Mouse (Mus musculus) regulatory T cell (primary cell): ENCODE data around the gene Ubl4b.

Source experiments
- in situ Hi-C: fragments of 300-600 bp; cut with MboI, MseI; formaldehyde crosslinking; loops from one replicate; pipeline ENCODE4 v1.15.1; 2025; ENCODE audit warnings: high pct_unique_total_duplicates

Ubl4b gene

GRCm38 (mm10) chr3:107554842-107555241 is at the start of gene Ubl4b:
TSS of gene Ubl4b (minus strand) at chr3:107555073.
- in situ Hi-C loops = no loop called here

- in situ Hi-C loops = loop anchor here (10.0 kb wide), 1 partner anchor 265 kb away; no protein-coding TSS in a partner anchor
These were observed 45.3 kb upstream of the Ubl4b start for GRCm38 (mm10) chr3:107600127-107600526.

- in situ Hi-C loops = no loop called here
These were observed 42.9 kb upstream of the Ubl4b start for GRCm38 (mm10) chr3:107597586-107598389.

- in situ Hi-C loops = no loop called here
These were observed 42.3 kb upstream of the Ubl4b start for GRCm38 (mm10) chr3:107597134-107597533.

- in situ Hi-C loops = no loop called here
These were observed 41.7 kb upstream of the Ubl4b start for GRCm38 (mm10) chr3:107596559-107596958.

- in situ Hi-C loops = no loop called here
These were observed 41.1 kb upstream of the Ubl4b start for GRCm38 (mm10) chr3:107595938-107596461.

- in situ Hi-C loops = no loop called here
These were observed 40.5 kb upstream of the Ubl4b start for GRCm38 (mm10) chr3:107595264-107595937.

- in situ Hi-C loops = no loop called here
These were observed 39.9 kb upstream of the Ubl4b start, which contains the start of gene Alx3 for GRCm38 (mm10) chr3:107594662-107595263. TSS of gene Alx3 (plus strand) at chr3:107595031.

GRCm38 (mm10) chr3:107593632-107594031 is 38.8 kb upstream of the Ubl4b start:
- in situ Hi-C loops = no loop called here

GRCm38 (mm10) chr3:107591612-107592011 is 36.7 kb upstream of the Ubl4b start:
- in situ Hi-C loops = no loop called here

- in situ Hi-C loops = loop anchor here (10.0 kb wide), 1 partner anchor 622 kb away; no protein-coding TSS in a partner anchor
These were observed 31.6 kb upstream of the Ubl4b start for GRCm38 (mm10) chr3:107586504-107586903.

GRCm38 (mm10) chr3:107583893-107584292 is 29.0 kb upstream of the Ubl4b start:
- in situ Hi-C loops = loop anchor here (10.0 kb wide), 1 partner anchor 619 kb away; no protein-coding TSS in a partner anchor

GRCm38 (mm10) chr3:107582875-107583767 is 28.2 kb upstream of the Ubl4b start:
- in situ Hi-C loops = loop anchor here (10.0 kb wide), 1 partner anchor 618 kb away; no protein-coding TSS in a partner anchor

- in situ Hi-C loops = loop anchor here (10.0 kb wide), 1 partner anchor 618 kb away; no protein-coding TSS in a partner anchor
These were observed 27.4 kb upstream of the Ubl4b start for GRCm38 (mm10) chr3:107582130-107582874.

GRCm38 (mm10) chr3:107581103-107582010 is 26.5 kb upstream of the Ubl4b start:
- in situ Hi-C loops = loop anchor here (10.0 kb wide), 1 partner anchor 617 kb away; no protein-coding TSS in a partner anchor

- in situ Hi-C loops = no loop called here
These were observed 24.6 kb upstream of the Ubl4b start for GRCm38 (mm10) chr3:107579466-107579865.

GRCm38 (mm10) chr3:107577810-107578390 is 23.0 kb upstream of the Ubl4b start:
- in situ Hi-C loops = no loop called here

GRCm38 (mm10) chr3:107576807-107577206 is 21.9 kb upstream of the Ubl4b start:
- in situ Hi-C loops = no loop called here

- in situ Hi-C loops = no loop called here
These were observed 16.3 kb upstream of the Ubl4b start for GRCm38 (mm10) chr3:107571205-107571604.
